Mouse (Mus musculus) adrenal gland, postnatal 14 days (tissue): ENCODE data around the gene Wnt1. TPM values are rescaled to one million over a fixed set of nuclear protein-coding genes. Genes with fewer than 3 reads are reported as not detected.

Experiments
- DNase-seq: peaks from one replicate; pipeline ENCODE4 v3.0.0; 2021; ENCODE audit warnings: mixed read lengths
- total RNA-seq: library from RNA; stranded (reverse); gene quantifications from 2 replicates; pipeline ENCODE4 v1.2.3, GENCODE M21; 2021

Wnt1 gene
- total RNA-seq, 1 experiment from 2014 or later: not detected

GRCm38 (mm10) chr15:98777762-98778161 is 11.9 kb upstream of the Wnt1 start, which contains the start of gene Wnt10b:
Gene Wnt10b (minus strand): TSS chr15:98778150.
- DNase-seq: peak; percentile 51

- DNase-seq: no peak
Measured at GRCm38 (mm10) chr15:98778191-98778770, 11.4 kb upstream of the Wnt1 start.

GRCm38 (mm10) chr15:98778806-98779205 is 10.9 kb upstream of the Wnt1 start:
- no peak for DNase-seq

- peak; percentile 50 for DNase-seq
Measured at GRCm38 (mm10) chr15:98780075-98780474, 9.6 kb upstream of the Wnt1 start.

- DNase-seq: peak; percentile 66
Measured at GRCm38 (mm10) chr15:98780573-98780972, 9.1 kb upstream of the Wnt1 start.

GRCm38 (mm10) chr15:98781166-98781565 is 8.5 kb upstream of the Wnt1 start:
- DNase-seq: no peak

GRCm38 (mm10) chr15:98785744-98786143 is 3.9 kb upstream of the Wnt1 start:
- DNase-seq: no peak

- no peak for DNase-seq
Measured at GRCm38 (mm10) chr15:98787930-98788329, 1.7 kb upstream of the Wnt1 start.

- DNase-seq: no peak
Measured at GRCm38 (mm10) chr15:98788972-98789660, 541 bp upstream of the Wnt1 start.

GRCm38 (mm10) chr15:98790761-98791160 is 1.1 kb downstream of the Wnt1 start:
- DNase-seq: peak; percentile 17

GRCm38 (mm10) chr15:98791221-98791620 is 1.6 kb downstream of the Wnt1 start:
- DNase-seq: peak; percentile 3

- DNase-seq: peak; percentile 2
Measured at GRCm38 (mm10) chr15:98791771-98792170, 2.1 kb downstream of the Wnt1 start.

GRCm38 (mm10) chr15:98792233-98793020 is 2.8 kb downstream of the Wnt1 start:
- DNase-seq: no peak

GRCm38 (mm10) chr15:98793141-98793698 is 3.6 kb downstream of the Wnt1 start:
- no peak for DNase-seq

- no peak for DNase-seq
Measured at GRCm38 (mm10) chr15:98796803-98797595, 7.3 kb downstream of the Wnt1 start.

- no peak for DNase-seq
Measured at GRCm38 (mm10) chr15:98797835-98798492, 8.3 kb downstream of the Wnt1 start.

GRCm38 (mm10) chr15:98798903-98799302 is 9.2 kb downstream of the Wnt1 start:
- no peak for DNase-seq

- DNase-seq: peak; percentile 92
Measured at GRCm38 (mm10) chr15:98799396-98799795, 9.7 kb downstream of the Wnt1 start.

- no peak for DNase-seq
Measured at GRCm38 (mm10) chr15:98802926-98803325, 13.3 kb downstream of the Wnt1 start.

GRCm38 (mm10) chr15:98804054-98804453 is 14.4 kb downstream of the Wnt1 start:
- peak; percentile 89 for DNase-seq

- peak; percentile 89 for DNase-seq
Measured at GRCm38 (mm10) chr15:98805324-98806040, 15.8 kb downstream of the Wnt1 start.
